Mouse (Mus musculus) stomach, embryonic 14.5 days (tissue): ENCODE results near the gene Setd5. TPM values are rescaled to one million over a fixed set of nuclear protein-coding genes. Genes with fewer than 3 reads are reported as not detected.

ENCODE experiments used
- ATAC-seq: fragments of 200-750 bp; cut with Nextera tagmentation; 2 replicates; pipeline ENCODE4 v1.8.0; 2017; ENCODE audit warnings: low read depth, moderate TSS enrichment; ENCODE audit not compliant: insufficient number of reproducible peaks, insufficient read depth, low FRiP score
- H3K27ac ChIP-seq: fragments of 300-500 bp; sonication (generic); 2 replicates; pipeline ENCODE4 v1.5.1; 2014; ENCODE audit warnings: mild to moderate bottlenecking, low read length, moderate library complexity, mixed read lengths
- H3K27me3 ChIP-seq: fragments of 300-500 bp; sonication (generic); 2 replicates; pipeline ENCODE4 v1.6.1; 2014; ENCODE audit warnings: low read length, control low read depth, mixed read lengths; ENCODE audit not compliant: control insufficient read depth, insufficient read depth
- H3K36me3 ChIP-seq: fragments of 300-500 bp; sonication (generic); 2 replicates; pipeline ENCODE4 v1.6.1; 2014; ENCODE audit warnings: mild to moderate bottlenecking, control low read depth, low read length, moderate library complexity, mixed read lengths; ENCODE audit not compliant: control insufficient read depth, insufficient read depth
- H3K4me1 ChIP-seq: fragments of 300-500 bp; sonication (generic); 2 replicates; pipeline ENCODE4 v1.6.1; 2014; ENCODE audit warnings: low read length, control low read depth, mixed read lengths; ENCODE audit not compliant: control insufficient read depth, insufficient read depth
- H3K4me2 ChIP-seq: fragments of 300-500 bp; sonication (generic); replicated peaks from 2 replicates; pipeline ENCODE4 v1.6.1; 2014; ENCODE audit warnings: low read depth, low read length, control low read depth
- H3K4me3 ChIP-seq: fragments of 300-500 bp; sonication (generic); 2 replicates; pipeline ENCODE4 v1.5.1; 2014; ENCODE audit warnings: low read depth, low read length, control low read depth
- H3K9ac ChIP-seq: fragments of 300-500 bp; sonication (generic); replicated peaks from 2 replicates; pipeline ENCODE4 v1.6.1; 2014; ENCODE audit warnings: low read depth, mild to moderate bottlenecking, control low read depth, low read length, moderate library complexity, mixed read lengths
- H3K9me3 ChIP-seq: fragments of 300-500 bp; sonication (generic); 2 replicates; pipeline ENCODE4 v1.6.1; 2016; ENCODE audit warnings: low read depth, low read length, control low read depth; ENCODE audit not compliant: control insufficient read depth
- WGBS: fragments of 180-500 bp; shearing (Covaris S2); extraction: QIAGEN DNeasy Blood & Tissue Kit; methylation state at CpG from one replicate; pipeline ENCODE4 v1.1.7; 2014; 5-methylcytosine and 5-hydroxymethylcytosine counted together
- polyA plus RNA-seq: library from polyadenylated mRNA; unstranded; fragments of >200 nt; fragmentation: Nextera tagmentation; extraction: Ambion mirVana; gene quantifications from 2 replicates; pipeline ENCODE4 v1.2.1, GENCODE M21; 2014

The Setd5 gene
- polyA plus RNA-seq, 1 experiment from 2014 or later, result 123 TPM

DNA sequence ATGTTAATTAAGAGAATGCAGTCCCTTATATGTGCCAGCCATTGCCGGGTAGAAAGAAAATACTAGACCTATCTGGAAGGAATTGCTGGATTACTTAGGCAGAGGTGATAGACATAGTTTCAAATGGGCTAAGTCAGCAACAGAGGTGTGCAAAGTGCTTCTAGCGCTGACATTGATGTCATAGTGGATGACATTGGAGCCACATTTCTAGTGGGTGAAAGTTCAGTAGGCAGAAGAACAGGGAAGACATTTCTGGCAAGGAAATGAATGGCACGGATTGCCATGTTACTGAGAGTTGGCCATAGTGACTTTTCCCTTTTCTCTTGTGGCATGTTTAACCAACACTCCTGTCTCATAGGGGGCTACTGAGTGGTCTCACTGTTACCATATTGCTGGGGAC, 12.0 kb upstream of the Setd5 start:
- H3K36me3 ChIP-seq, result peaks cover 86% of the 10 kb centered on the region
- no peak overlapping the region for H3K4me3 ChIP-seq
- H3K9me3 ChIP-seq, result no peaks in the 10 kb centered on the region
- no peak for ATAC-seq
- no peaks in the 10 kb centered on the region for H3K27me3 ChIP-seq
- H3K27ac ChIP-seq, result no peak overlapping the region
- H3K4me2 ChIP-seq, result no peak overlapping the region
- WGBS, result 91% methylated on average over 3 of the region's 3 CpGs
- no peaks in the 10 kb centered on the region for H3K4me1 ChIP-seq
- no peak overlapping the region for H3K9ac ChIP-seq

- H3K9me3 ChIP-seq, result no peaks in the 10 kb centered on the region
- H3K27ac ChIP-seq, result no peak overlapping the region
- no peak overlapping the region for H3K4me2 ChIP-seq
- 94% methylated on average over 1 of the region's 1 CpGs for WGBS
- H3K27me3 ChIP-seq, result no peaks in the 10 kb centered on the region
- no peak overlapping the region for H3K9ac ChIP-seq
- peaks cover 5% of the 10 kb centered on the region; the same call in 1 of the 2 replicates for H3K4me1 ChIP-seq
- no peak for ATAC-seq
- no peak overlapping the region for H3K4me3 ChIP-seq
- peaks cover 52% of the 10 kb centered on the region for H3K36me3 ChIP-seq
Observed at GRCm38 (mm10) chr6:113069154-113069553, 8.0 kb upstream of the Setd5 start.

GRCm38 (mm10) chr6:113075261-113075660, 1.9 kb upstream of the Setd5 start:
- no peaks in the 10 kb centered on the region for H3K9me3 ChIP-seq
- no peaks in the 10 kb centered on the region for H3K27me3 ChIP-seq
- H3K27ac ChIP-seq, result peak overlapping the region; percentile 100
- H3K4me2 ChIP-seq, result peak overlapping the region; percentile 85
- H3K4me3 ChIP-seq, result peak overlapping the region; percentile 80
- peaks cover 3% of the 10 kb centered on the region; the same call in 1 of the 2 replicates for H3K36me3 ChIP-seq
- H3K9ac ChIP-seq, result peak overlapping the region; percentile 69
- 21% methylated on average over 3 of the region's 3 CpGs for WGBS
- H3K4me1 ChIP-seq, result peaks cover 14% of the 10 kb centered on the region
- no peak for ATAC-seq

DNA sequence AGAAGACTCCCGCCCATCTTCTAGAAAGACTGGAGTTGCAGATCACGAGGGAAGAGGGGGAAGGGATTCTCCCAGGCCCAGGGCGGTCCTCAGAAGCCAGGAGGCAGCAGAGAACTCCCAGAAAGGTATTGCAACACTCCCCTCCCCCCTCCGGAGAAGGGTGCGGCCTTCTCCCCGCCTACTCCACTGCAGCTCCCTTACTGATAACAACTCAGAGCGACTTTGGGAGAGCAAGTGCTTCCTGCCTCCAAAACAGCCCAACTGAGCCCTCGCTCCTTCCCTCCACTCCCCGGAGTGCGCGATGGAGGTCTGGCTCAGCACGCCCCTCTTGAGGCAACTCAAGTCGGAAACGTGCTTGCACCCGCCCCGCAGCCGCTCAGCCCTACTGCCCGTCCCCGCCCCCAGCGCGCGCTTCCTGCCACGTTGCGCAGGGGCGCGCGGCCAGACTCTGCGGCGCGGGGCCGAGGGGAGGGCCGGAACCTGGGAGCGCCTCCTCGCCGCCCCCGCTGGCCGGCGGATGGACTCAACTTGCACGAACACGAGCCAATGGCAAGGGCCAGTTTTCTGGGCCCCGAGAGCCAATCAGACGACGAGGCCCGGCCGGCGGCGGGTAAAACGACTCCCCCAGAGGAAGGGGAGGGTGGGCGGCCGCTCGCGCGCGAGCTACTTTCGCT, 1.0 kb upstream of the Setd5 start:
- H3K27me3 ChIP-seq, result no peaks in the 10 kb centered on the region
- peaks cover 16% of the 10 kb centered on the region for H3K4me1 ChIP-seq
- H3K4me2 ChIP-seq, result peak overlapping the region; percentile 85
- peak overlapping the region; percentile 69 for H3K9ac ChIP-seq
- H3K36me3 ChIP-seq, result peaks cover 2% of the 10 kb centered on the region; the same call in 1 of the 2 replicates
- H3K9me3 ChIP-seq, result no peaks in the 10 kb centered on the region
- peak overlapping the region; percentile 80 for H3K4me3 ChIP-seq
- ATAC-seq, result peak; percentile 89
- under 1% methylated on average over 53 of the region's 55 CpGs for WGBS
- peak overlapping the region; percentile 100 for H3K27ac ChIP-seq

GRCm38 (mm10) chr6:113077569-113078030, 435 bp downstream of the Setd5 start:
- H3K4me3 ChIP-seq, result peak overlapping the region; percentile 80
- H3K4me2 ChIP-seq, result peak overlapping the region; percentile 87
- peaks cover 25% of the 10 kb centered on the region for H3K4me1 ChIP-seq
- 0% methylated on average over 28 of the region's 28 CpGs for WGBS
- H3K9me3 ChIP-seq, result no peaks in the 10 kb centered on the region
- no peak for ATAC-seq
- no peaks in the 10 kb centered on the region for H3K36me3 ChIP-seq
- H3K27ac ChIP-seq, result peak overlapping the region; percentile 100
- H3K9ac ChIP-seq, result peak overlapping the region; percentile 99
- H3K27me3 ChIP-seq, result no peaks in the 10 kb centered on the region

DNA sequence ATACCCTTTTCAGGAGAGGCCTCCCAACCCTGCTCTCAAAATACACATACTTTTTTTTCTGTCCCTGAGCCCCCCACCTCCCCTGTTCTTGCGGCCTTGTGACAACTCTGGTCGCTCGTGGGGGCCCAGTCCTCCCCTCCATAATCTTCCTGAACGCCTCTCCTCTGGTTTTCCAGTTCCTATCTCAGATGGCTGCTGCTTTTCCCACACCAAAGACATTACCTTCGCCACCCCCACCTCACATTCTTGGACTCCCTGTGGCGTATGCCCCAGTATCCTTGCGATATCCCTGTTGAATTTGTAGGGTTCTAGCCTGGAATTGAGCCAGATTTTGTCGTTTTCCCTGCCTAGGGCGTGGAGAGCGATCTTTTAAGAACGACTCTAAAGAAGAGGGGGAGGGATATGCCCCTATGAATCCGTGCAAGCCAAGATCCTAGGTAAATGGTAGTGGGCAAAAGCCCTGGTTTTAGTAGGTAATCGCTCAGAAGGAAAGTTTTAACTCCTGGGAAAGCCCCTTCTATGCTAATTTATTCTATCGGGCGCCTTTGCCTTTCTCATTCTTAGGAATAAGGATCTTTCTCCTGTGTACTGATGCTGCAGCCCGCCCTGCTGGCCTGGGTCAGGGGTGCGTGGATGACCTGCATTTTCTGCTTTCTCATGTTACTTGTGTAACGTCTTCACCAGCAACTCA, 1.0 kb downstream of the Setd5 start:
- under 1% methylated on average over 18 of the region's 18 CpGs for WGBS
- H3K9ac ChIP-seq, result peak overlapping the region; percentile 99
- ATAC-seq, result no peak
- no peaks in the 10 kb centered on the region for H3K9me3 ChIP-seq
- peak overlapping the region; percentile 87 for H3K4me2 ChIP-seq
- no peaks in the 10 kb centered on the region for H3K36me3 ChIP-seq
- H3K27ac ChIP-seq, result peak overlapping the region; percentile 100
- peaks cover 25% of the 10 kb centered on the region for H3K4me1 ChIP-seq
- peak overlapping the region; percentile 80 for H3K4me3 ChIP-seq
- no peaks in the 10 kb centered on the region for H3K27me3 ChIP-seq

DNA sequence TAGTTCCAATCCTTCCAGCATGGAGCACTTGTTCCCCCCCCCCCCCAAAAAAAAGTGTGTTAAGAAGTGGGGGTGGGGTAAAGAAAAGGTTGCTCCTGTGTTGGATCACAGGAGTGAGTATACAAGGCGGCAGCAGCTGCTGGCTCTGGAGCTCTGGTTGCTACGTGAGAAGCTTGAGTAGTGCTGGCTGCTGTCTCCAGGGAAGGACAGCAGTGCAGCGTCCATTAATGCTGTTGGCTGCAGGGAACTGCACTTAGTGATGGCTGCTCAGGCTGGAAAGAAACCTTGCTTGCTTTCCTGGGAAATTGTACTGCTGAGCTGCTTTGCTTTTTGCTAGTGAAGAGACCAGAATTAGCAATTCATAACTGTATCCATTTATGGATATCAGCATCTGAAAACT, 2.3 kb downstream of the Setd5 start:
- no peaks in the 10 kb centered on the region for H3K27me3 ChIP-seq
- H3K4me1 ChIP-seq, result peaks cover 26% of the 10 kb centered on the region
- peak overlapping the region; percentile 87 for H3K4me2 ChIP-seq
- no peaks in the 10 kb centered on the region for H3K36me3 ChIP-seq
- peak overlapping the region; percentile 80 for H3K4me3 ChIP-seq
- no peak for ATAC-seq
- H3K9me3 ChIP-seq, result no peaks in the 10 kb centered on the region
- 0% methylated on average over 3 of the region's 3 CpGs for WGBS
- H3K9ac ChIP-seq, result peak overlapping the region; percentile 99
- H3K27ac ChIP-seq, result peak overlapping the region; percentile 66; the same call in 1 of the 2 replicates

DNA sequence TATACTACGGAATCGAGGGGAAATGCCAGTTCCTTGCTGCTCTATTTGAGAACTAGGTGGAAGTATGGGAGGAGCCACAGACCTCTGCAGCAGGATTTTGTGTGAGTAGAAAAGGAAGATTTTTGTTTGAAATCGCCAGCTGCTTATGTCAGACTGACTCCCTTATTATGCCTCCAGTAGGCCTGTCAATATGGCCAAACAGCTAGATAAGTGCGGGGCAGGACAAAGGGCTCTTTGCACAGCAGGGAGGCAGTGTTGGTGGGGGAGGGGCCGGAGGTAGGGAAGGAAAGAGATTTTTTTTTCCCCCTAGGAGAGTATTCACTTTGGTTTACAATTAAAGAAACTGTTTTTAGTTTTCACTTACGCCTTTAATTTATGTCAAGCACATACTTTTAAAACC, 5.1 kb downstream of the Setd5 start:
- peak overlapping the region; percentile 61; the same call in 1 of the 2 replicates for H3K27ac ChIP-seq
- H3K9ac ChIP-seq, result no peak overlapping the region
- no peaks in the 10 kb centered on the region for H3K9me3 ChIP-seq
- H3K36me3 ChIP-seq, result no peaks in the 10 kb centered on the region
- 14% methylated on average over 6 of the region's 6 CpGs for WGBS
- peak overlapping the region; percentile 30 for H3K4me2 ChIP-seq
- ATAC-seq, result 0 out of 2 replicates have a peak, but pooled peaks have one; percentile 46
- H3K27me3 ChIP-seq, result no peaks in the 10 kb centered on the region
- no peak overlapping the region for H3K4me3 ChIP-seq
- H3K4me1 ChIP-seq, result peaks cover 19% of the 10 kb centered on the region; the same call in 1 of the 2 replicates
